Mouse (Mus musculus) urinary bladder, postnatal 25 days (tissue): Measurements from ENCODE around the gene Rhox4e.
"Not testable (repeated sequence)": the region's sequence is repeated elsewhere in the genome, so short reads cannot be mapped to it uniquely, and the experiment has no call there.

ENCODE experiments used
- DNase-seq: peaks from one replicate; pipeline ENCODE4 v3.0.0; 2022; ENCODE audit warnings: low spot score

Rhox4e gene

GRCm38 (mm10) chrX:37557112-37557511 is at the start of gene Rhox4e:
TSS of gene Rhox4e (plus strand) at chrX:37557412.
- DNase-seq, result not testable (repeated sequence)

- not testable (repeated sequence) for DNase-seq
Measured at GRCm38 (mm10) chrX:37514059-37514458, 43.2 kb upstream of the Rhox4e start, which contains the start of gene Rhox4d. TSS of gene Rhox4d (plus strand) at chrX:37514359.

- DNase-seq, result not testable (repeated sequence)
Measured at GRCm38 (mm10) chrX:37530152-37530551, 27.1 kb upstream of the Rhox4e start, which contains the start of gene Rhox2e. TSS of gene Rhox2e (plus strand) at chrX:37530452.

GRCm38 (mm10) chrX:37541719-37542118 is 15.5 kb upstream of the Rhox4e start, which contains the start of gene Rhox3e:
TSS of gene Rhox3e (plus strand) at chrX:37542019.
- not testable (repeated sequence) for DNase-seq

GRCm38 (mm10) chrX:37571105-37571504 is 13.9 kb downstream of the Rhox4e start, which contains the start of gene Rhox2f:
TSS of gene Rhox2f (plus strand) at chrX:37571405.
- not testable (repeated sequence) for DNase-seq

GRCm38 (mm10) chrX:37572638-37573037 is 15.4 kb downstream of the Rhox4e start:
- not testable (repeated sequence) for DNase-seq

- DNase-seq, result not testable (repeated sequence)
Measured at GRCm38 (mm10) chrX:37580692-37581091, 23.5 kb downstream of the Rhox4e start, which contains the start of gene Rhox3f. TSS of gene Rhox3f (plus strand) at chrX:37580992.

- DNase-seq, result not testable (repeated sequence)
Measured at GRCm38 (mm10) chrX:37607604-37608003, 50.4 kb downstream of the Rhox4e start, which contains the start of gene Rhox4f. TSS of gene Rhox4f (minus strand) at chrX:37607704.
